Mouse (Mus musculus) stomach, embryonic 14.5 days (tissue): ENCODE measurements around the gene Adamts6. TPM values are rescaled to one million over a fixed set of nuclear protein-coding genes. Genes with fewer than 3 reads are reported as not detected.

Experiments used
- ATAC-seq: fragments of 200-750 bp; cut with Nextera tagmentation; 2 replicates; pipeline ENCODE4 v1.8.0; 2017; ENCODE audit warnings: low read depth, moderate TSS enrichment; ENCODE audit not compliant: insufficient number of reproducible peaks, insufficient read depth, low FRiP score
- H3K27ac ChIP-seq: fragments of 300-500 bp; sonication (generic); 2 replicates; pipeline ENCODE4 v1.5.1; 2014; ENCODE audit warnings: mild to moderate bottlenecking, low read length, moderate library complexity, mixed read lengths
- H3K27me3 ChIP-seq: fragments of 300-500 bp; sonication (generic); 2 replicates; pipeline ENCODE4 v1.6.1; 2014; ENCODE audit warnings: low read length, control low read depth, mixed read lengths; ENCODE audit not compliant: control insufficient read depth, insufficient read depth
- H3K36me3 ChIP-seq: fragments of 300-500 bp; sonication (generic); 2 replicates; pipeline ENCODE4 v1.6.1; 2014; ENCODE audit warnings: mild to moderate bottlenecking, control low read depth, low read length, moderate library complexity, mixed read lengths; ENCODE audit not compliant: control insufficient read depth, insufficient read depth
- H3K4me1 ChIP-seq: fragments of 300-500 bp; sonication (generic); 2 replicates; pipeline ENCODE4 v1.6.1; 2014; ENCODE audit warnings: low read length, control low read depth, mixed read lengths; ENCODE audit not compliant: control insufficient read depth, insufficient read depth
- H3K4me2 ChIP-seq: fragments of 300-500 bp; sonication (generic); replicated peaks from 2 replicates; pipeline ENCODE4 v1.6.1; 2014; ENCODE audit warnings: low read depth, low read length, control low read depth
- H3K4me3 ChIP-seq: fragments of 300-500 bp; sonication (generic); 2 replicates; pipeline ENCODE4 v1.5.1; 2014; ENCODE audit warnings: low read depth, low read length, control low read depth
- H3K9ac ChIP-seq: fragments of 300-500 bp; sonication (generic); replicated peaks from 2 replicates; pipeline ENCODE4 v1.6.1; 2014; ENCODE audit warnings: low read depth, mild to moderate bottlenecking, control low read depth, low read length, moderate library complexity, mixed read lengths
- H3K9me3 ChIP-seq: fragments of 300-500 bp; sonication (generic); 2 replicates; pipeline ENCODE4 v1.6.1; 2016; ENCODE audit warnings: low read depth, low read length, control low read depth; ENCODE audit not compliant: control insufficient read depth
- WGBS: fragments of 180-500 bp; shearing (Covaris S2); extraction: QIAGEN DNeasy Blood & Tissue Kit; methylation state at CpG from one replicate; pipeline ENCODE4 v1.1.7; 2014; 5-methylcytosine and 5-hydroxymethylcytosine counted together
- polyA plus RNA-seq: library from polyadenylated mRNA; unstranded; fragments of >200 nt; fragmentation: Nextera tagmentation; extraction: Ambion mirVana; gene quantifications from 2 replicates; pipeline ENCODE4 v1.2.1, GENCODE M21; 2014

Adamts6 gene
- polyA plus RNA-seq: 5.0 and 6.4 TPM in 2 replicates

- H3K4me1 ChIP-seq: no peaks in the 10 kb centered on the region
- peak within 1 kb of the TSS; percentile 28 for H3K9ac ChIP-seq
- under 1% methylated on average over 23 of the region's 23 CpGs for WGBS
- no peak for ATAC-seq
- no peaks in the 10 kb centered on the region for H3K36me3 ChIP-seq
- no peaks in the 10 kb centered on the region for H3K27me3 ChIP-seq
- no peaks in the 10 kb centered on the region for H3K9me3 ChIP-seq
- peak within 1 kb of the TSS; percentile 27 for H3K4me3 ChIP-seq
- peak within 1 kb of the TSS; percentile 44 for H3K4me2 ChIP-seq
- H3K27ac ChIP-seq: peak within 1 kb of the TSS; percentile 78
Observed at GRCm38 (mm10) chr13:104287366-104288225, at the start of gene Adamts6. Gene Adamts6 (plus strand): TSS chr13:104287835.

- H3K27me3 ChIP-seq: no peaks in the 10 kb centered on the region
- WGBS: 94% methylated on average over 3 of the region's 3 CpGs
- H3K36me3 ChIP-seq: no peaks in the 10 kb centered on the region
- no peak overlapping the region for H3K9ac ChIP-seq
- ATAC-seq: no peak
- no peaks in the 10 kb centered on the region for H3K9me3 ChIP-seq
- no peak overlapping the region for H3K4me3 ChIP-seq
- no peaks in the 10 kb centered on the region for H3K4me1 ChIP-seq
- H3K4me2 ChIP-seq: no peak overlapping the region
- no peak overlapping the region for H3K27ac ChIP-seq
Observed at GRCm38 (mm10) chr13:104258997-104259396, 28.6 kb upstream of the Adamts6 start.

GRCm38 (mm10) chr13:104285031-104285431 lies 2.6 kb upstream of the Adamts6 start:
- WGBS: 5% methylated on average over 2 of the region's 2 CpGs
- no peak for ATAC-seq
- no peaks in the 10 kb centered on the region for H3K4me1 ChIP-seq
- H3K9me3 ChIP-seq: no peaks in the 10 kb centered on the region
- no peaks in the 10 kb centered on the region for H3K36me3 ChIP-seq
- no peaks in the 10 kb centered on the region for H3K27me3 ChIP-seq
- H3K4me3 ChIP-seq: no peak overlapping the region
- H3K4me2 ChIP-seq: no peak overlapping the region; the same call in 1 of the 2 replicates
- no peak overlapping the region for H3K27ac ChIP-seq
- no peak overlapping the region for H3K9ac ChIP-seq

- Histone ChIP-seq H3K9me3 (no peaks in the 10 kb centered on the region), H3K4me1 (no peaks in the 10 kb centered on the region), H3K4me3 (peak overlapping the region; percentile 27), H3K36me3 (no peaks in the 10 kb centered on the region), H3K27ac (peak overlapping the region; percentile 57), H3K27me3 (no peaks in the 10 kb centered on the region), H3K4me2 (peak overlapping the region; percentile 44), H3K9ac (no peak overlapping the region)
- WGBS: 2% methylated on average over 10 of the region's 10 CpGs
- ATAC-seq: no peak
Observed at GRCm38 (mm10) chr13:104285737-104286311, 1.8 kb upstream of the Adamts6 start.

GRCm38 (mm10) chr13:104286336-104286735 lies 1.3 kb upstream of the Adamts6 start:
- Histone ChIP-seq H3K4me1 (no peaks in the 10 kb centered on the region), H3K4me2 (peak overlapping the region; percentile 44), H3K27ac (peak overlapping the region; percentile 78; the same call in 1 of the 2 replicates), H3K9me3 (no peaks in the 10 kb centered on the region), H3K4me3 (peak overlapping the region; percentile 27), H3K27me3 (no peaks in the 10 kb centered on the region), H3K9ac (no peak overlapping the region), H3K36me3 (no peaks in the 10 kb centered on the region)
- WGBS: under 1% methylated on average over 4 of the region's 4 CpGs
- ATAC-seq: no peak

GRCm38 (mm10) chr13:104286897-104287309 lies 732 bp upstream of the Adamts6 start:
- H3K9ac ChIP-seq: no peak overlapping the region
- no peaks in the 10 kb centered on the region for H3K4me1 ChIP-seq
- H3K27ac ChIP-seq: peak overlapping the region; percentile 78; the same call in 1 of the 2 replicates
- peak overlapping the region; percentile 27 for H3K4me3 ChIP-seq
- WGBS: 0% methylated on average over 10 of the region's 10 CpGs
- H3K4me2 ChIP-seq: peak overlapping the region; percentile 44
- ATAC-seq: peak; percentile 90
- H3K27me3 ChIP-seq: no peaks in the 10 kb centered on the region
- H3K36me3 ChIP-seq: no peaks in the 10 kb centered on the region
- no peaks in the 10 kb centered on the region for H3K9me3 ChIP-seq

GRCm38 (mm10) chr13:104288226-104288859 lies 708 bp downstream of the Adamts6 start:
- peak overlapping the region; percentile 28 for H3K9ac ChIP-seq

GRCm38 (mm10) chr13:104289176-104289575 lies 1.5 kb downstream of the Adamts6 start:
- H3K27me3 ChIP-seq: no peaks in the 10 kb centered on the region
- no peaks in the 10 kb centered on the region for H3K4me1 ChIP-seq
- no peaks in the 10 kb centered on the region for H3K9me3 ChIP-seq
- H3K4me2 ChIP-seq: peak overlapping the region; percentile 44
- ATAC-seq: no peak
- H3K9ac ChIP-seq: no peak overlapping the region
- no peaks in the 10 kb centered on the region for H3K36me3 ChIP-seq
- H3K27ac ChIP-seq: no peak overlapping the region
- H3K4me3 ChIP-seq: peak overlapping the region; percentile 27; the same call in 1 of the 2 replicates

More at GRCm38 (mm10) chr13:104288226-104288859, 708 bp downstream of the Adamts6 start:
- Histone ChIP-seq H3K4me3 (peak overlapping the region; percentile 27), H3K27me3 (no peaks in the 10 kb centered on the region), H3K4me2 (peak overlapping the region; percentile 44), H3K4me1 (no peaks in the 10 kb centered on the region), H3K9me3 (no peaks in the 10 kb centered on the region), H3K27ac (peak overlapping the region; percentile 78), H3K36me3 (no peaks in the 10 kb centered on the region)
- peak; percentile 80; the same call in 1 of the 2 replicates for ATAC-seq
- under 1% methylated on average over 7 of the region's 7 CpGs for WGBS
